Mouse (Mus musculus) neural tube, embryonic 15.5 days (tissue): ENCODE results near the gene Brd2. TPM values are rescaled to one million over a fixed set of nuclear protein-coding genes. Genes with fewer than 3 reads are reported as not detected.

Experiments used
- ATAC-seq: fragments of 200-750 bp; cut with Nextera tagmentation; 2 replicates; pipeline ENCODE4 v1.8.0; 2017; ENCODE audit warnings: mild to moderate bottlenecking, moderate TSS enrichment, moderate library complexity; ENCODE audit not compliant: low FRiP score
- H3K27ac ChIP-seq: fragments of 300-500 bp; sonication (generic); replicated peaks from 2 replicates; pipeline ENCODE4 v1.5.1; 2015; ENCODE audit warnings: mild to moderate bottlenecking, inconsistent platforms
- H3K27me3 ChIP-seq: fragments of 300-500 bp; sonication (generic); replicated peaks from 2 replicates; pipeline ENCODE4 v1.6.1; 2015; ENCODE audit warnings: inconsistent platforms
- H3K36me3 ChIP-seq: fragments of 300-500 bp; sonication (generic); 2 replicates; pipeline ENCODE4 v1.6.1; 2015; ENCODE audit warnings: inconsistent platforms
- H3K4me1 ChIP-seq: fragments of 300-500 bp; sonication (generic); 2 replicates; pipeline ENCODE4 v1.6.1; 2015; ENCODE audit warnings: inconsistent platforms
- H3K4me2 ChIP-seq: fragments of 300-500 bp; sonication (generic); 2 replicates; pipeline ENCODE4 v1.6.1; 2015; ENCODE audit warnings: inconsistent platforms, mild to moderate bottlenecking, moderate library complexity
- H3K4me3 ChIP-seq: fragments of 300-500 bp; sonication (generic); replicated peaks from 2 replicates; pipeline ENCODE4 v1.5.1; 2015; ENCODE audit warnings: mild to moderate bottlenecking, inconsistent platforms
- H3K9ac ChIP-seq: fragments of 300-500 bp; sonication (generic); replicated peaks from 2 replicates; pipeline ENCODE4 v1.6.1; 2015; ENCODE audit warnings: mild to moderate bottlenecking, inconsistent platforms
- H3K9me3 ChIP-seq: fragments of 300-500 bp; sonication (generic); replicated peaks from 2 replicates; pipeline ENCODE4 v1.6.1; 2016; ENCODE audit warnings: inconsistent platforms
- WGBS: fragments of 180-500 bp; shearing (Covaris S2); methylation state at CpG from one replicate; pipeline ENCODE4 v1.1.7; 2015; ENCODE audit warnings: mixed read lengths; 5-methylcytosine and 5-hydroxymethylcytosine counted together
- polyA plus RNA-seq: library from polyadenylated mRNA; unstranded; fragments of >200 nt; fragmentation: Nextera tagmentation; extraction: Ambion mirVana; gene quantifications from 2 replicates; pipeline ENCODE4 v1.2.1, GENCODE M21; 2015

Brd2 gene
- polyA plus RNA-seq, 1 experiment from 2014 or later, result 115 TPM

DNA sequence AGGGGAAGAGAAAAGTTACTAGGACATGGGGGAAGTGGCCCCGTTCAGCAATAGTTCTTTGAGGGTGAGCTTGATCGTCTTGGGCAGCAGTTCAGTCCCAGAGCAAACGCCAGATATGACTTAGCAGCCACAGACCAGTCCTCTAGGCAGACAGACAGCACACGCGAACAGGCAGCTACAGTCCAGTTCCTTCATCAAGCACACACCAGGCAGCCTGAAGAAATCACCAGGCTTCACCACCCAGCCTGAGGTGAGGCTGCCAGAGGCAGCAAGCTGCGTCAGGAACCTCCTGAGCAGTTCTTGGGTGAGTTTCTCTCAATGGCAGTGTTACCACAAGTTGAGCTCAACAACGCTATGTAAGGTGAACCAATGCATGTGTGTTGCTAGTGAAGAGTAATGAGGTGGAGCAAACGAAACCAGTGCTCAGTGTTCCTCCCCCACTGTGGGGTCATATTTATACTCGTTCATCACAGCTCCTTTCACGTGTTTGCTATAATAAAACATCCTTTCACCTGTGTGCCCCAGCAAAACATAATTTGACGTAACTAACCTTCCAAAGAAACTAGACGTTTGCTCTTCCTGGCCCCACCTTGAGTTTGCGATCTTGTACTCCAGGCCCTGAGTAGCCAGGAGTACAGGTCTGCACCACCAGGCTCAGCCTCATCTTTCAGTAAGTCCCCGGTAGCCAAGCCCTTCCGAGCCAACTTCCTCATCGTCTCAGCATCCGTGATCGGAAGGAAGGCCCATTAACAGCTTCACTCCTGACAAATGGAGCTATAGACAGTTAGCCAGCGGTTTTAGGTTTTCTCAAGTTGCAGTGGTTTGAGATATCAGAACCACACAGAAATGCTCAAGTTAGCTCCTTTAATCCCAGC is 7.9 kb upstream of the Brd2 start:
- H3K9me3 ChIP-seq, result no peaks in the 10 kb centered on the region
- WGBS, result 82% methylated on average over 19 of the region's 19 CpGs
- H3K9ac ChIP-seq, result no peak overlapping the region
- no peak overlapping the region for H3K4me3 ChIP-seq
- no peak for ATAC-seq
- no peak overlapping the region for H3K4me2 ChIP-seq
- H3K27me3 ChIP-seq, result no peaks in the 10 kb centered on the region
- H3K27ac ChIP-seq, result no peak overlapping the region
- H3K36me3 ChIP-seq, result no peaks in the 10 kb centered on the region
- peaks cover 27% of the 10 kb centered on the region for H3K4me1 ChIP-seq

DNA sequence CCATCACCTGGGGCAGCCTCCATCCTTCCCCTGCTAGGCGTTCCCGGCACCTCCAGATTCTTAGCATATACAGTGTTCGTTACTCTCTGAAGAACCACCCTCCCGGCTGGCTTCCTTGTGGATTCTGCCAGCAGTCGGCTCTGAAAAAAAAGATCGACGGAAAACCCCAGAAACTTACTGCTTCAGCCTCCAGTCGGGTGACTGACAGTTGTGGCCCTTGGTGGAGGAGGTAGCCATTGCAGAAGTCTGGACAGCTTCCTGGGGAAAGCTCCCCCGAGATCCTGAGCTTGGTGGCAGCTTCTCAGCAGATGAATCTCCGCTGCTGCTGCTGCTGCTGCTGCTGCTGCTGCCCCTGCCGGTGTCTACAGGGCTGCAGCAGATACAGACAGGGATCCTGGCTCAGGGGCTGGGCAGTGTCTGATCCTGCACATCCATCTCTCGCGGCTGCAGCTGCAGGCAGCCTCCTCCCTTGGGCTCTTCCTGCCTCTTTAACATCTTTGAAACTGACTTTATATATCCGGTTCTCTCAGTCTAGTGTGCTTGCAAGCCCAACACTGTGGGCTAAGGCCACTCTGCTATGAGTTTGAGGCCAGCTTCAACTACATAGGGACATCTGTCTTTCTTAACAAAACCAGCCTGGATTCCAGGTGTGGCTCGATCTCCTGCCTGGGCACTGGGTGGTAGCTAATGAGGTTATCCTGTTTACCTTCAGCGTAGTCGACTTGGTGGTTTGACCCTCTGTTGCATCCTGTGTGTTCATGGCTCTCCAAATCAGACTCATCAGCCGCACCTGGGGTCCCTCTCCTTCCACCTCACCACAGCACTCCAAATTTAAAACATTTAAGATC is 6.7 kb upstream of the Brd2 start:
- Histone ChIP-seq H3K4me3 (0 out of 2 replicates have a peak overlapping the region, but pooled peaks have one; percentile 12), H3K4me2 (peak overlapping the region; percentile 33), H3K27me3 (no peaks in the 10 kb centered on the region), H3K27ac (no peak overlapping the region; the same call in 1 of the 2 replicates), H3K9me3 (no peaks in the 10 kb centered on the region), H3K9ac (no peak overlapping the region), H3K36me3 (no peaks in the 10 kb centered on the region), H3K4me1 (peaks cover 37% of the 10 kb centered on the region)
- no peak for ATAC-seq
- WGBS, result 21% methylated on average over 18 of the region's 18 CpGs

DNA sequence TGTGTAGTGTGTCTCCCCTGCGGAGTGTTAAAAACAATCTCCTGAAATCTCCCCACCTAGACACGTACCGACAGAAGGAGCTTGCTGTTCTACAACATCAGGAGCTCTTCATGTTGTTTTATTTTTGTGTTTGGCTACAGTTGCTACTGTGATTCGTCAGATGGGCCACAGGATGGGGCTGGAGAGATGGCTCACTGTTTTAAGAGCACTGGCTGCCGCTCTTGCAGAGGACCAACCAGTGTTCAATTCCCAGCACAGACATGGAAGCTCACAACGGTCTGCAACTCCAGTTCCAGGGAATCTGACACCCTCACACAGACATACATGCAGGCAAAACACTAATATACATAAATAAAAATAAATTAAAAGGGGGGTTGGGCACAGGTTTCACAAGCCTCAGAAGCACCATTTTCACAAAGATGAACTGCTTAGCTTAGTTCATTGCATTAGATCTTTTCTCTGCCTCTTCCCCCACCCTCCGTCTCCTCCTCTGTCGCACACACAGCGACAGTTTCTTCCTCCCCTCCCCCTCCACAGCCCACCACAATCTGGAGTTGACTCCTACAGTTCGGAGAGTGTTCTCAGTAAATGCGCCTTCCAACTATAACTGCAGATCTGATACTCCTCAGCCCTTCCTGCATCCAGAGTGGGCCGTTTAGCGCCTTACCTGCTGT is 6.0 kb upstream of the Brd2 start:
- Histone ChIP-seq H3K27ac (no peak overlapping the region; the same call in 1 of the 2 replicates), H3K36me3 (no peaks in the 10 kb centered on the region), H3K9me3 (no peaks in the 10 kb centered on the region), H3K4me3 (0 out of 2 replicates have a peak overlapping the region, but pooled peaks have one; percentile 12), H3K4me1 (peaks cover 45% of the 10 kb centered on the region), H3K9ac (no peak overlapping the region), H3K4me2 (peak overlapping the region; percentile 33), H3K27me3 (no peaks in the 10 kb centered on the region)
- WGBS, result 21% methylated on average over 13 of the region's 13 CpGs
- ATAC-seq, result 0 out of 2 replicates have a peak, but pooled peaks have one; percentile 21

DNA sequence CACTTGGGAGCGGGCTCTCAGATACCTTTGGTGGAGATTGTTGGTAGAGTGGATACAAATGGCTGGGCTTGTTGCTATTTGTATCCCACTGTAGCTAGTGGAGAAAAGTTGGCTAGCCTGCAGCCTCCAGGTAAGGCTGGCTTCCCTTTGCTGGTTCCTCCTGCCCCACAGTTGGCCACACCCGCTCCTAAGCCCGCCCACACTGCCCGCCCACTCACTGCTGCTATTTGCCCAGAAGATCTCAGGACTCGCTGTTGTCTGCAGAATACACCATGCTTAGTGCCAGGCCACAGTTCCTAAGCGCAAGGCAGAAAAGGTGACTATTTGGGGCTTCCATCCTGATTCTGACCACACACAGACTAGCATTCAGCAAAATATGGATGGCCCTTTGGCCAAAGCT is 5.0 kb upstream of the Brd2 start:
- H3K36me3 ChIP-seq, result no peaks in the 10 kb centered on the region
- H3K27ac ChIP-seq, result no peak overlapping the region
- H3K4me1 ChIP-seq, result peaks cover 48% of the 10 kb centered on the region
- H3K9me3 ChIP-seq, result no peaks in the 10 kb centered on the region
- no peaks in the 10 kb centered on the region for H3K27me3 ChIP-seq
- ATAC-seq, result no peak
- no peak overlapping the region for H3K4me3 ChIP-seq
- no peak overlapping the region for H3K4me2 ChIP-seq
- WGBS, result 29% methylated on average over 6 of the region's 6 CpGs
- no peak overlapping the region for H3K9ac ChIP-seq

DNA sequence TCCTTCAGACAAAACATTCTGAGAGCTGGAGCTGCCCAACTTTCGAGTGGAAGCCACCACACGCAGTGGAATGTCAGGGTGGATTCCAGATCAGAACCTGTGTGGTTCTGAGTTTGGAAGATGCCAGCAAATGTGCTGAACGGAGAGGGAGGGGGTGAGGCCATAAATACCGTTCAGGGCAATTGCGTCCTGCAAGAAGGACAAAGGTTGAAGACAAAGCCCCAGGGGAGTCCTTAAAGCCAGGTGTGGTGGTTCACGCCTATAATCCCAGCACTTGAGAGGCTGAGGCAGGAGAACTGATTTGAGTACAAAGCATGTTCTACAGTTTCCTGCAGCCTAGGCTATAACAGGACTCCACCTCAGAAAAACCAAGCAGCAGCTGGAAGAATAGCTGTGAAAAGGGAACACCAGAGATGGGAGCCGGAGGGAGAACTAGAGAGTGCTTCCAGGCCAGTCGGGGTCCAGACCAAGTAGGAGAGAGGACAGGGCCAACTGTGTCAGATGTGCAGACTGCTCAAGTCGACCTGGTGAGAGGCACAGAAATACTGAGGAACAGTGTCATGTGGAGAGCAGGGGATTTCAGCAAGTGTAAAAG is 4.5 kb upstream of the Brd2 start:
- 39% methylated on average over 9 of the region's 9 CpGs for WGBS
- no peaks in the 10 kb centered on the region for H3K27me3 ChIP-seq
- H3K27ac ChIP-seq, result no peak overlapping the region
- no peak for ATAC-seq
- H3K9ac ChIP-seq, result no peak overlapping the region
- H3K4me2 ChIP-seq, result no peak overlapping the region
- no peaks in the 10 kb centered on the region for H3K36me3 ChIP-seq
- peaks cover 48% of the 10 kb centered on the region for H3K4me1 ChIP-seq
- H3K4me3 ChIP-seq, result no peak overlapping the region
- no peaks in the 10 kb centered on the region for H3K9me3 ChIP-seq

DNA sequence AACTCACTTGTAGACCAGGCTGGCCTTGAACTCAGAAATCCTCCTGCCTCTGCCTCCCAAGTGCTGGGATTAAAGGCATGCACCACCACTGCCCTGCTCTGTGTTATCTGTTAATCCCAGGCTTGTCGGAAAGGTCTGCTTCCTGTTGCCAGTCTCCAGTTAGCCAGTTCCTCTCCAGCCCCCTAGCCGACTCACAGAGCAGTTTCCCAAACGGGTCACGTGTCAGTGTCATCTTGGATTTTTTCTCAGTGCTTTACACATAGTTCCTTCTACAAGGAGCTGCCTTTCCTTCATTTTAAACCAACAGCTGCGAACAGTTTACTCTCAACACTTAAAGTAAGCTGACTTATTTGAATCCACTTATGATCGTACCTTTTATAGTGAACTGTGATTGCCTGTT is 2.2 kb upstream of the Brd2 start:
- no peaks in the 10 kb centered on the region for H3K36me3 ChIP-seq
- no peak for ATAC-seq
- no peak overlapping the region for H3K4me3 ChIP-seq
- no peak overlapping the region for H3K9ac ChIP-seq
- H3K27ac ChIP-seq, result no peak overlapping the region
- no peaks in the 10 kb centered on the region for H3K27me3 ChIP-seq
- peaks cover 48% of the 10 kb centered on the region for H3K4me1 ChIP-seq
- WGBS, result 87% methylated on average over 6 of the region's 6 CpGs
- H3K4me2 ChIP-seq, result peak overlapping the region; percentile 89
- H3K9me3 ChIP-seq, result no peaks in the 10 kb centered on the region

DNA sequence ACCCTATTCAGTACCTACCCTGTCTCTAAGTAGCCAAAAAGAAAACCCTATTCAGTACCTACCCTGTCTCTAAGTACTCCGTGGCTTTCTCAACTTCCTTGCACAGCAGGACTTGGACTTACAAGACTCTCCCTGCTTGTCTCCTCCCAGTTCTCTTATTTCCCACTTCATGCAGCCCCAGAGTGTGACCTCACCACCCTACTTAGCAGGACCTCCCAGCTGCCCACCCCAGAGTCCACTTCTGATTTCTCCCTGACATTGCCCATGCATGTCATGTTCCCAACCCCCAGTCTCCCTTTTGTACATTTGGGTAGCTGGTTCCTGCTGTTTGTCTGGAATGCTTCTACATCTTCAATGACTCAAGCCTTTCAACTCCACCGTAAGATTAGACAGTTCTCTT is 1.1 kb upstream of the Brd2 start:
- Histone ChIP-seq H3K4me3 (peak overlapping the region; percentile 82), H3K4me1 (peaks cover 37% of the 10 kb centered on the region), H3K27ac (peak overlapping the region; percentile 100), H3K4me2 (peak overlapping the region; percentile 89), H3K36me3 (no peaks in the 10 kb centered on the region), H3K27me3 (no peaks in the 10 kb centered on the region), H3K9ac (peak overlapping the region; percentile 82), H3K9me3 (no peaks in the 10 kb centered on the region)
- ATAC-seq, result no peak
- 5% methylated on average over 2 of the region's 2 CpGs for WGBS

DNA sequence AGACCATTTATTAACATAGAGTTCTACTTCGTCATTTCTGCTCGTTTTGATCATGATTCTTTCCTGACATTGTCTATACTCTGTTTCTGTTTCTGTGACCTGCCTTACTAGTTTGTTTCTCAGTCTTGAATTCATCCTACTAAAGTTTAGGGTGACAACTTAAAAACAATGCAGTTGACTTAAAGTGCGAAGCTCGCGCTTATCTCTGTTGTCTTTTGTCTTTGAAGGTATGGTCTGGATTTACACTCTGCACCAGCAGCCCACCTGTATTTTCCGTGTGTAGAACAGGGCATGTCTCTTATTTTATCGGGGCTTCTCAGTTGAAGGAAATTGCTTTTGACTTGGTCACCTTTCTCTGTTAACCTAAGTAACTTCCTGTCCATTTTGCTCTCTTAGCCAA is 677 bp upstream of the Brd2 start:
- Histone ChIP-seq H3K4me1 (peaks cover 33% of the 10 kb centered on the region), H3K27ac (peak overlapping the region; percentile 100), H3K9me3 (no peaks in the 10 kb centered on the region), H3K4me2 (peak overlapping the region; percentile 89), H3K4me3 (peak overlapping the region; percentile 82), H3K9ac (peak overlapping the region; percentile 82), H3K36me3 (no peaks in the 10 kb centered on the region), H3K27me3 (no peaks in the 10 kb centered on the region)
- 2% methylated on average over 7 of the region's 7 CpGs for WGBS
- ATAC-seq, result no peak

DNA sequence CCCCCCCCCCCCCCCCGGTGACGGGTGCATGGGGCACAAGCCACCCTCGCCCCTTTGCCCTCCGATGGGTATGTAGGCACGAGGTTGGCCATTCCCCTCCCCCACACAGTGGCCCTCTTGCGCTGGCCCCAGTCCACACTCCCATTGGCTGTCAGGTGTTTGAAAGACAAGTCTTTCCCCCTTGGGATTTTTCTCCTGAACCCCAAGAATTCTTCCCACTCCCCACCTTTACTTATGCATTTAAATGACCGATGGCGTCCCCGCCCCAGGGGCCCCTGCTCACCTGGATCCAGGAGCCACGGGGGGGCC is 601 bp downstream of the Brd2 start:
- peak; percentile 14; the same call in 1 of the 2 replicates for ATAC-seq
- peak overlapping the region; percentile 82 for H3K4me3 ChIP-seq

DNA sequence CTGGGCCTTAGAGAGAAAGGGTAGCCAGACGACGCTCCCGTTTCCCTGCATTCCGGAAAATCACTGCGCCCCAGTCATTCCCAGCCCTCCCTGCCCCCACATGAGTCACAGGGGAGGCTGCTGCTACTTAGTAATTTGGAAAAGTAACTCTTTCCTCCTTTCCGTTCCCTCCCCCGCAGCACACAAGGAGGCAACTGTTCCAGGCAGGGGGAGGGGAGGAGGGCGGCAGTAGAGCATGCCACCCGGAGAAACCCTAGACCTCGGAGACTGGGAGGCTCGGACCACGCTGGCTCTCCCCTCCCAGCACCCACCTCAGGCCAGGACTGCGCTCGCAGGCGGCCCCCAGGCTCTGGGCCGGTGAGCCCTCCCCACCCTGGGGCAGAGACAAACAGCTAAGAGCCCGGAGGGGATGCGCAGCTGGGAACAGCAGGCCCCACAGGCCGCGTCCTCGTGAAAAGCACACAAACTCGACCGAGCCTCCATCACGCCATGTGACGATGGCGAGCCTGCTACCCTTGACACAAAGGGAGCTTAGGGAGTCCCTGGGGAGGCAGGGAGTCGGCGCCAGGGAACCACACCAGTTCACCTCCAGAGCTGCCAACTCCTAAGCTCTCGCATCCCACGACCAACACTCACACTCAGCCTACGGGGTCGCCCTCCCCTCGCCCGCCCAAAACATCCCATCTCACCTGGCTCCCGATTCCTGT is 1.1 kb downstream of the Brd2 start:
- Histone ChIP-seq H3K4me2 (peak overlapping the region; percentile 89), H3K27me3 (no peaks in the 10 kb centered on the region)
- under 1% methylated on average over 35 of the region's 35 CpGs for WGBS

More for the DNA sequence above, 601 bp downstream of the Brd2 start:
- H3K4me2 ChIP-seq, result peak overlapping the region; percentile 89
- WGBS, result under 1% methylated on average over 9 of the region's 10 CpGs
- H3K27me3 ChIP-seq, result no peaks in the 10 kb centered on the region
- peaks cover 34% of the 10 kb centered on the region for H3K4me1 ChIP-seq
- peak overlapping the region; percentile 82 for H3K9ac ChIP-seq
- H3K36me3 ChIP-seq, result peaks cover 4% of the 10 kb centered on the region
- H3K9me3 ChIP-seq, result no peaks in the 10 kb centered on the region
- peak overlapping the region; percentile 100 for H3K27ac ChIP-seq

More for the DNA sequence above, 1.1 kb downstream of the Brd2 start:
- Histone ChIP-seq H3K27ac (peak overlapping the region; percentile 100), H3K4me3 (peak overlapping the region; percentile 82), H3K4me1 (peaks cover 36% of the 10 kb centered on the region), H3K9ac (peak overlapping the region; percentile 82), H3K36me3 (peaks cover 9% of the 10 kb centered on the region), H3K9me3 (no peaks in the 10 kb centered on the region)
- ATAC-seq, result peak; percentile 12
